In genomic region chr3:108392793-108393192, GRCm38 (mm10) we compare ENCODE assay signal across 12 mouse cellular contexts. TPM values are rescaled to one million over a fixed set of nuclear protein-coding genes. Genes with fewer than 3 reads are reported as not detected.
DNase-seq lines count a peak whose midpoint lies in the region; ATAC-seq lines count a peak whose summit lies in the region.
"Had no signal": no experiment of that assay in that cellular context is flagged by ENCODE, and none has a peak within 500 bp of the region (broad histone marks: within the 10 kb centered on the region; RNA-seq: fewer than 3 reads in every experiment).

No protein-coding gene starts in this region.

- ATAC-seq in forebrain, embryonic 11.5 days (replicated peaks; ENCODE audit: low FRiP score) = no peak
- no peak for ATAC-seq in forebrain, embryonic 14.5 days
- 0 out of 2 replicates have a peak, but pooled peaks have one; percentile 17 for ATAC-seq in kidney, embryonic 15.5 days (replicated peaks; ENCODE audit: low FRiP score)
- no peak for ATAC-seq in neural tube, embryonic 13.5 days (ENCODE audit: low read depth)
- no peak for ATAC-seq in neural tube, embryonic 15.5 days (ENCODE audit: low FRiP score)
- no peak for ATAC-seq in stomach, embryonic 16.5 days (ENCODE audit: insufficient read depth, low FRiP score)

- peaks cover 13% of the 10 kb centered on the region for H3K36me3 ChIP-seq in forebrain, embryonic 11.5 days (ENCODE audit: control insufficient read depth, insufficient read depth, low read length)
- H3K36me3 ChIP-seq in forebrain, embryonic 14.5 days (ENCODE audit: control insufficient read depth, insufficient read depth, low read length) = peaks cover 63% of the 10 kb centered on the region
- H3K36me3 ChIP-seq in kidney, embryonic 15.5 days = peaks cover 50% of the 10 kb centered on the region
- peaks cover 68% of the 10 kb centered on the region for H3K36me3 ChIP-seq in neural tube, embryonic 13.5 days
- H3K36me3 ChIP-seq in neural tube, embryonic 15.5 days = peaks cover 64% of the 10 kb centered on the region
- H3K36me3 ChIP-seq in stomach, embryonic 16.5 days (ENCODE audit: control insufficient read depth, insufficient read depth, low read length) = 0 out of 2 replicates have a peak, but pooled peaks cover 4% of the 10 kb centered on the region

- H3K27me3 ChIP-seq in forebrain, embryonic 11.5 days (ENCODE audit: control insufficient read depth, insufficient read depth, low read length) = no peaks in the 10 kb centered on the region
- H3K27me3 ChIP-seq in forebrain, embryonic 14.5 days (replicated peaks; ENCODE audit: control insufficient read depth, insufficient read depth, low read length) = no peaks in the 10 kb centered on the region
- no peaks in the 10 kb centered on the region for H3K27me3 ChIP-seq in kidney, embryonic 15.5 days
- H3K27me3 ChIP-seq in neural tube, embryonic 13.5 days = no peaks in the 10 kb centered on the region
- no peaks in the 10 kb centered on the region for H3K27me3 ChIP-seq in neural tube, embryonic 15.5 days (replicated peaks)
- H3K27me3 ChIP-seq in stomach, embryonic 16.5 days (ENCODE audit: control insufficient read depth, insufficient read depth, low read length) = no peaks in the 10 kb centered on the region

- no peak overlapping the region for H3K9ac ChIP-seq in forebrain, embryonic 11.5 days (ENCODE audit: low read length)
- no peak overlapping the region for H3K9ac ChIP-seq in forebrain, embryonic 14.5 days (ENCODE audit: low read length)
- no peak overlapping the region for H3K9ac ChIP-seq in kidney, embryonic 15.5 days
- H3K9ac ChIP-seq in neural tube, embryonic 13.5 days = 0 out of 2 replicates have a peak overlapping the region, but pooled peaks have one; percentile 17
- no peak overlapping the region for H3K9ac ChIP-seq in neural tube, embryonic 15.5 days (replicated peaks)
- H3K9ac ChIP-seq in stomach, embryonic 16.5 days (ENCODE audit: low read length) = peak overlapping the region; percentile 45; the same call in 1 of the 2 replicates

- peaks cover 2% of the 10 kb centered on the region; the same call in 1 of the 2 replicates for H3K4me1 ChIP-seq in forebrain, embryonic 11.5 days (replicated peaks; ENCODE audit: control insufficient read depth, insufficient read depth, low read length)
- no peaks in the 10 kb centered on the region for H3K4me1 ChIP-seq in forebrain, embryonic 14.5 days (ENCODE audit: control insufficient read depth, insufficient read depth, low read length)
- peaks cover 32% of the 10 kb centered on the region for H3K4me1 ChIP-seq in kidney, embryonic 15.5 days
- H3K4me1 ChIP-seq in neural tube, embryonic 13.5 days (replicated peaks) = peaks cover 11% of the 10 kb centered on the region; the same call in 1 of the 2 replicates
- H3K4me1 ChIP-seq in neural tube, embryonic 15.5 days = peaks cover 8% of the 10 kb centered on the region
- peaks cover 18% of the 10 kb centered on the region for H3K4me1 ChIP-seq in stomach, embryonic 16.5 days (ENCODE audit: control insufficient read depth, insufficient read depth, low read length)

- H3K27ac ChIP-seq in forebrain, embryonic 11.5 days (ENCODE audit: low read depth, low read length) = no peak overlapping the region
- no peak overlapping the region for H3K27ac ChIP-seq in forebrain, embryonic 14.5 days (ENCODE audit: low read depth, low read length)
- peak overlapping the region; percentile 64 for H3K27ac ChIP-seq in kidney, embryonic 15.5 days
- H3K27ac ChIP-seq in neural tube, embryonic 13.5 days (replicated peaks) = peak overlapping the region; percentile 9; the same call in 1 of the 2 replicates
- H3K27ac ChIP-seq in neural tube, embryonic 15.5 days (replicated peaks) = no peak overlapping the region
- H3K27ac ChIP-seq in stomach, embryonic 16.5 days (ENCODE audit: low read length) = no peak overlapping the region

- no peak overlapping the region for H3K4me3 ChIP-seq in forebrain, embryonic 11.5 days (ENCODE audit: low read depth, low read length)
- no peak overlapping the region for H3K4me3 ChIP-seq in forebrain, embryonic 14.5 days (ENCODE audit: low read depth, low read length)
- H3K4me3 ChIP-seq in kidney, embryonic 15.5 days (replicated peaks) = no peak overlapping the region
- H3K4me3 ChIP-seq in neural tube, embryonic 13.5 days = no peak overlapping the region
- H3K4me3 ChIP-seq in neural tube, embryonic 15.5 days (replicated peaks) = no peak overlapping the region
- no peak overlapping the region for H3K4me3 ChIP-seq in stomach, embryonic 16.5 days (replicated peaks; ENCODE audit: low read length)

- no peak overlapping the region for H3K4me2 ChIP-seq in forebrain, embryonic 11.5 days (ENCODE audit: low read depth, low read length, severe bottlenecking)
- no peak overlapping the region for H3K4me2 ChIP-seq in forebrain, embryonic 14.5 days (ENCODE audit: low read length)
- H3K4me2 ChIP-seq in kidney, embryonic 15.5 days = peak overlapping the region; percentile 37
- H3K4me2 ChIP-seq in neural tube, embryonic 13.5 days = no peak overlapping the region
- H3K4me2 ChIP-seq in neural tube, embryonic 15.5 days = no peak overlapping the region
- 0 out of 2 replicates have a peak overlapping the region, but pooled peaks have one; percentile 33 for H3K4me2 ChIP-seq in stomach, embryonic 16.5 days (ENCODE audit: low read depth, low read length)

- WGBS in forebrain, embryonic 11.5 days = 47% methylated on average over 15 of the region's 15 CpGs
- 45% methylated on average over 15 of the region's 15 CpGs for WGBS in forebrain, embryonic 14.5 days
- WGBS in kidney, embryonic 15.5 days = 54% methylated on average over 15 of the region's 15 CpGs
- WGBS in neural tube, embryonic 13.5 days = 47% methylated on average over 15 of the region's 15 CpGs
- 49% methylated on average over 15 of the region's 15 CpGs for WGBS in neural tube, embryonic 15.5 days
- WGBS in stomach, embryonic 16.5 days = 54% methylated on average over 15 of the region's 15 CpGs

- H3K9me3 ChIP-seq in forebrain, embryonic 11.5 days (ENCODE audit: control insufficient read depth, low read length) = no peaks in the 10 kb centered on the region
- H3K9me3 ChIP-seq in forebrain, embryonic 14.5 days (replicated peaks; ENCODE audit: control insufficient read depth, low read length) = no peaks in the 10 kb centered on the region
- no peaks in the 10 kb centered on the region for H3K9me3 ChIP-seq in kidney, embryonic 15.5 days (replicated peaks)
- no peaks in the 10 kb centered on the region for H3K9me3 ChIP-seq in neural tube, embryonic 13.5 days
- H3K9me3 ChIP-seq in neural tube, embryonic 15.5 days (replicated peaks) = no peaks in the 10 kb centered on the region
- H3K9me3 ChIP-seq in stomach, embryonic 16.5 days (replicated peaks; ENCODE audit: control insufficient read depth, low read length) = no peaks in the 10 kb centered on the region

- peak; percentile 58 for DNase-seq in forebrain, embryonic 11.5 days (ENCODE audit: low spot score)
- no peak for DNase-seq in forebrain, embryonic 14.5 days (ENCODE audit: low spot score)
- DNase-seq in kidney, postnatal 36 days = no peak
- DNase-seq in adrenal gland, adult 8-10 months = no peak
- DNase-seq: embryo, embryonic 11 days; thymus, adult 2 months had no signal

RNA-seq across cellular contexts. Expression of gene Psrc1, which starts 9.2 kb away (rescaled TPM):
- polyA plus RNA-seq in forebrain, embryonic 11.5 days (2014; fragmentation: Nextera tagmentation; extraction: Ambion mirVana) = 99.5 and 102 TPM in 2 replicates
- 32.6 and 42.0 TPM in 2 replicates for polyA plus RNA-seq in forebrain, embryonic 14.5 days (2014; fragmentation: Nextera tagmentation; extraction: Ambion mirVana)
- polyA plus RNA-seq in kidney, embryonic 15.5 days (2015; fragmentation: Nextera tagmentation; extraction: Ambion mirVana) = 47.2 and 48.8 TPM in 2 replicates
- polyA plus RNA-seq in neural tube, embryonic 13.5 days (2015; fragmentation: Nextera tagmentation; extraction: Ambion mirVana) = 10.9 and 11.9 TPM in 2 replicates
- 5.5 and 12.4 TPM in 2 replicates for polyA plus RNA-seq in neural tube, embryonic 15.5 days (2015; fragmentation: Nextera tagmentation; extraction: Ambion mirVana)
- polyA plus RNA-seq in stomach, embryonic 16.5 days (2015; fragmentation: Nextera tagmentation; extraction: Ambion mirVana) = 35.6 and 36.7 TPM in 2 replicates
- 1 to 10 TPM; 1.6 to 4.8 (median 3.0) TPM for total RNA-seq in adrenal gland, adult 8-10 months (2022)

RNA-seq across cellular contexts. Expression of gene Celsr2, which starts 22.6 kb away (rescaled TPM):
- 52.0 and 68.1 TPM in 2 replicates for polyA plus RNA-seq in forebrain, embryonic 11.5 days (2014; fragmentation: Nextera tagmentation; extraction: Ambion mirVana)
- polyA plus RNA-seq in forebrain, embryonic 14.5 days (2014; fragmentation: Nextera tagmentation; extraction: Ambion mirVana) = 38.4 and 39.9 TPM in 2 replicates
- polyA plus RNA-seq in kidney, embryonic 15.5 days (2015; fragmentation: Nextera tagmentation; extraction: Ambion mirVana) = 19.3 and 21.6 TPM in 2 replicates
- 37.6 and 44.1 TPM in 2 replicates for polyA plus RNA-seq in neural tube, embryonic 13.5 days (2015; fragmentation: Nextera tagmentation; extraction: Ambion mirVana)
- 34.4 and 35.0 TPM in 2 replicates for polyA plus RNA-seq in neural tube, embryonic 15.5 days (2015; fragmentation: Nextera tagmentation; extraction: Ambion mirVana)
- 14.4 and 17.4 TPM in 2 replicates for polyA plus RNA-seq in stomach, embryonic 16.5 days (2015; fragmentation: Nextera tagmentation; extraction: Ambion mirVana)
- total RNA-seq in adrenal gland, adult 8-10 months (2022) = 10 to 100 TPM in 2 of 4 experiments, 1 to 10 TPM in 2; 6.5 to 14.6 (median 9.5) TPM

RNA-seq across cellular contexts. Expression of gene Mybphl, which starts 28.1 kb away (rescaled TPM):
- not detected in 2 replicates for polyA plus RNA-seq in forebrain, embryonic 11.5 days (2014; fragmentation: Nextera tagmentation; extraction: Ambion mirVana)
- not detected in 2 replicates for polyA plus RNA-seq in forebrain, embryonic 14.5 days (2014; fragmentation: Nextera tagmentation; extraction: Ambion mirVana)
- not detected in 2 replicates for polyA plus RNA-seq in kidney, embryonic 15.5 days (2015; fragmentation: Nextera tagmentation; extraction: Ambion mirVana)
- polyA plus RNA-seq in neural tube, embryonic 13.5 days (2015; fragmentation: Nextera tagmentation; extraction: Ambion mirVana) = not detected in 2 replicates
- polyA plus RNA-seq in neural tube, embryonic 15.5 days (2015; fragmentation: Nextera tagmentation; extraction: Ambion mirVana) = 0.15 and 0.19 TPM in 2 replicates
- polyA plus RNA-seq in stomach, embryonic 16.5 days (2015; fragmentation: Nextera tagmentation; extraction: Ambion mirVana) = not detected in 2 replicates
- not detected for total RNA-seq in adrenal gland, adult 8-10 months (2022)
- total RNA-seq: megakaryocyte, adult 5-6 weeks had no signal
- polyA plus RNA-seq: small intestine, adult 2 months had no signal

RNA-seq across cellular contexts. Expression of gene Sars, which starts 52.2 kb away (rescaled TPM):
- polyA plus RNA-seq in forebrain, embryonic 11.5 days (2014; fragmentation: Nextera tagmentation; extraction: Ambion mirVana) = 180 and 189 TPM in 2 replicates
- polyA plus RNA-seq in forebrain, embryonic 14.5 days (2014; fragmentation: Nextera tagmentation; extraction: Ambion mirVana) = 227 and 241 TPM in 2 replicates
- 126 and 131 TPM in 2 replicates for polyA plus RNA-seq in kidney, embryonic 15.5 days (2015; fragmentation: Nextera tagmentation; extraction: Ambion mirVana)
- polyA plus RNA-seq in neural tube, embryonic 13.5 days (2015; fragmentation: Nextera tagmentation; extraction: Ambion mirVana) = 210 and 223 TPM in 2 replicates
- polyA plus RNA-seq in neural tube, embryonic 15.5 days (2015; fragmentation: Nextera tagmentation; extraction: Ambion mirVana) = 206 and 219 TPM in 2 replicates
- polyA plus RNA-seq in stomach, embryonic 16.5 days (2015; fragmentation: Nextera tagmentation; extraction: Ambion mirVana) = 144 and 146 TPM in 2 replicates
- 100 to 1,000 TPM; 183 to 191 (median 186) TPM for total RNA-seq in adrenal gland, adult 8-10 months (2022)

Comparison
In these comparisons a context has a peak if more than half of its experiments do, and no peak if none do; other contexts are left out.
1. H3K27ac ChIP-seq: peak in kidney, embryonic 15.5 days (single experiment) and neural tube, embryonic 13.5 days (single experiment); none in forebrain, embryonic 11.5 days (single experiment), forebrain, embryonic 14.5 days (single experiment), neural tube, embryonic 15.5 days (single experiment) and stomach, embryonic 16.5 days (single experiment).
2. H3K9ac ChIP-seq: peak in neural tube, embryonic 13.5 days (single experiment) and stomach, embryonic 16.5 days (single experiment); none in forebrain, embryonic 11.5 days (single experiment), forebrain, embryonic 14.5 days (single experiment), kidney, embryonic 15.5 days (single experiment) and neural tube, embryonic 15.5 days (single experiment).
3. H3K4me2 ChIP-seq: peak in kidney, embryonic 15.5 days (single experiment) and stomach, embryonic 16.5 days (single experiment); none in forebrain, embryonic 11.5 days (single experiment), forebrain, embryonic 14.5 days (single experiment), neural tube, embryonic 13.5 days (single experiment) and neural tube, embryonic 15.5 days (single experiment).